Comparison of ENCODE assay signal across 24 mouse cellular contexts in genomic region chr7:66256441-66256840, GRCm38 (mm10).
DNase-seq lines count a peak whose midpoint lies in the region; ATAC-seq and TF ChIP-seq lines count a peak whose summit lies in the region.
"Had no signal": no experiment of that assay in that cellular context is flagged by ENCODE, and none has a peak within 500 bp of the region (broad histone marks: within the 10 kb centered on the region; RNA-seq: fewer than 3 reads in every experiment).

No protein-coding gene starts in this region.

- no peaks in the 10 kb centered on the region for H3K27me3 ChIP-seq in forebrain, embryonic 11.5 days (ENCODE audit: control insufficient read depth, insufficient read depth, low read length)
- no peaks in the 10 kb centered on the region for H3K27me3 ChIP-seq in forebrain, embryonic 13.5 days
- H3K27me3 ChIP-seq in liver, embryonic 11.5 days (replicated peaks; ENCODE audit: control insufficient read depth, insufficient read depth, low read length), result no peaks in the 10 kb centered on the region
- no peaks in the 10 kb centered on the region for H3K27me3 ChIP-seq in lung, postnatal 0 days (replicated peaks; ENCODE audit: insufficient read depth, low read length)
- H3K27me3 ChIP-seq: CH12.LX; embryonic facial prominence, embryonic 15.5 days; hindbrain, embryonic 12.5 days; midbrain, embryonic 15.5 days had no signal

- H3K4me3 ChIP-seq in forebrain, embryonic 11.5 days (ENCODE audit: low read depth, low read length), result no peak overlapping the region
- no peak overlapping the region for H3K4me3 ChIP-seq in forebrain, embryonic 13.5 days
- H3K4me3 ChIP-seq in liver, embryonic 11.5 days (ENCODE audit: low read depth, low read length), result no peak overlapping the region
- no peak overlapping the region for H3K4me3 ChIP-seq in lung, postnatal 0 days (ENCODE audit: low read depth, low read length)
- H3K4me3 ChIP-seq: embryonic facial prominence, embryonic 10.5 days; embryonic facial prominence, embryonic 15.5 days; hindbrain, embryonic 12.5 days; midbrain, embryonic 15.5 days had no signal

- no peak overlapping the region for H3K9ac ChIP-seq in forebrain, embryonic 11.5 days (ENCODE audit: low read length)
- no peak overlapping the region for H3K9ac ChIP-seq in forebrain, embryonic 13.5 days
- no peak overlapping the region for H3K9ac ChIP-seq in liver, embryonic 11.5 days (ENCODE audit: low read depth, low read length)
- no peak overlapping the region for H3K9ac ChIP-seq in lung, postnatal 0 days (replicated peaks; ENCODE audit: low read depth)
- H3K9ac ChIP-seq: embryonic facial prominence, embryonic 15.5 days; hindbrain, embryonic 12.5 days; midbrain, embryonic 15.5 days had no signal

- no peaks in the 10 kb centered on the region for H3K9me3 ChIP-seq in forebrain, embryonic 11.5 days (ENCODE audit: control insufficient read depth, low read length)
- no peaks in the 10 kb centered on the region for H3K9me3 ChIP-seq in forebrain, embryonic 13.5 days (replicated peaks)
- H3K9me3 ChIP-seq in liver, embryonic 11.5 days (ENCODE audit: control insufficient read depth, low read length), result no peaks in the 10 kb centered on the region
- no peaks in the 10 kb centered on the region for H3K9me3 ChIP-seq in lung, postnatal 0 days (ENCODE audit: low read length)
- H3K9me3 ChIP-seq: embryonic facial prominence, embryonic 10.5 days; embryonic facial prominence, embryonic 15.5 days; hindbrain, embryonic 12.5 days; midbrain, embryonic 15.5 days had no signal

- TF ChIP-seq EP300 in lung, postnatal 0 days (IDR thresholded peaks at IDR 0.05), result no peak

- no peak for ATAC-seq in forebrain, embryonic 11.5 days (replicated peaks; ENCODE audit: low FRiP score)
- no peak for ATAC-seq in forebrain, embryonic 13.5 days
- ATAC-seq in liver, embryonic 11.5 days (replicated peaks; ENCODE audit: low FRiP score), result no peak
- no peak for ATAC-seq in lung, postnatal 0 days
- ATAC-seq: activated CD4-positive, CD25-positive, alpha-beta regulatory T cell, adult 4 months; forebrain, embryonic 14.5 days; intestine, embryonic 16.5 days; midbrain, embryonic 15.5 days had no signal

- TF ChIP-seq CTCF in lung, postnatal 0 days (IDR thresholded peaks at IDR 0.05), result no peak

- 75% methylated on average over 5 of the region's 5 CpGs for WGBS in forebrain, embryonic 11.5 days
- WGBS in forebrain, embryonic 13.5 days, result 74% methylated on average over 5 of the region's 5 CpGs
- 81% methylated on average over 5 of the region's 5 CpGs for WGBS in liver, embryonic 11.5 days
- 76% methylated on average over 5 of the region's 5 CpGs for WGBS in lung, postnatal 0 days

- DNase-seq in forebrain, embryonic 11.5 days (ENCODE audit: low spot score), result peak; percentile 14
- DNase-seq in liver (peak; percentile 0), adipocyte (ENCODE audit: low spot score) (peak; percentile 61)
- DNase-seq in liver, embryonic 11.5 days (ENCODE audit: low spot score), result no peak
- no peak for DNase-seq in lung, postnatal 0 days (ENCODE audit: low spot score)
- DNase-seq in lung, postnatal 36 days, result no peak
- DNase-seq: adrenal gland, adult 8-10 months; cerebellum, adult 2 months; cerebellum, postnatal 14 days; kidney, adult 8-10 months; kidney, postnatal 4 days; left cerebral cortex, postnatal 4 days; right cerebral cortex, postnatal 4 days; thymus, postnatal 14 days had no signal

- H3K27ac ChIP-seq in forebrain, embryonic 11.5 days (ENCODE audit: low read depth, low read length), result no peak overlapping the region
- no peak overlapping the region for H3K27ac ChIP-seq in forebrain, embryonic 13.5 days
- H3K27ac ChIP-seq in liver, embryonic 11.5 days (ENCODE audit: low read depth, low read length), result no peak overlapping the region
- H3K27ac ChIP-seq in lung, postnatal 0 days (ENCODE audit: low read length), result peak overlapping the region; percentile 38; the same call in 1 of the 2 replicates
- H3K27ac ChIP-seq: embryonic facial prominence, embryonic 10.5 days; embryonic facial prominence, embryonic 15.5 days; hindbrain, embryonic 12.5 days; kidney, postnatal 0 days; midbrain, embryonic 15.5 days had no signal

- no peaks in the 10 kb centered on the region for H3K4me1 ChIP-seq in forebrain, embryonic 11.5 days (replicated peaks; ENCODE audit: control insufficient read depth, insufficient read depth, low read length)
- H3K4me1 ChIP-seq in forebrain, embryonic 13.5 days, result peaks cover 5% of the 10 kb centered on the region; the same call in 1 of the 2 replicates
- H3K4me1 ChIP-seq in liver, embryonic 11.5 days (replicated peaks; ENCODE audit: control insufficient read depth, insufficient read depth, low read length), result peaks cover 14% of the 10 kb centered on the region; the same call in 1 of the 2 replicates
- no peaks in the 10 kb centered on the region for H3K4me1 ChIP-seq in lung, postnatal 0 days (ENCODE audit: insufficient read depth, low read depth, low read length)
- H3K4me1 ChIP-seq: embryonic facial prominence, embryonic 10.5 days had no signal

- H3K36me3 ChIP-seq in forebrain, embryonic 11.5 days (ENCODE audit: control insufficient read depth, insufficient read depth, low read length), result no peaks in the 10 kb centered on the region
- H3K36me3 ChIP-seq in forebrain, embryonic 13.5 days (ENCODE audit: poor library complexity, severe bottlenecking), result no peaks in the 10 kb centered on the region
- no peaks in the 10 kb centered on the region for H3K36me3 ChIP-seq in liver, embryonic 11.5 days (ENCODE audit: control insufficient read depth, insufficient read depth, low read length)
- H3K36me3 ChIP-seq in lung, postnatal 0 days (ENCODE audit: insufficient read depth, low read length), result peaks cover 7% of the 10 kb centered on the region; the same call in 1 of the 2 replicates
- H3K36me3 ChIP-seq: embryonic facial prominence, embryonic 10.5 days; embryonic facial prominence, embryonic 15.5 days; hindbrain, embryonic 12.5 days; midbrain, embryonic 15.5 days had no signal

- H3K4me2 ChIP-seq in forebrain, embryonic 11.5 days (ENCODE audit: low read depth, low read length, severe bottlenecking), result no peak overlapping the region
- H3K4me2 ChIP-seq in forebrain, embryonic 13.5 days, result no peak overlapping the region
- H3K4me2 ChIP-seq in liver, embryonic 11.5 days, result no peak overlapping the region
- no peak overlapping the region for H3K4me2 ChIP-seq in lung, postnatal 0 days (replicated peaks; ENCODE audit: low read depth, low read length)
- H3K4me2 ChIP-seq: embryonic facial prominence, embryonic 15.5 days; hindbrain, embryonic 12.5 days; midbrain, embryonic 15.5 days had no signal

Comparison
In these comparisons a context has a peak if more than half of its experiments do, and no peak if none do; other contexts are left out.
1. DNase-seq: peak in forebrain, embryonic 11.5 days (single experiment), liver (single experiment) and adipocyte (single experiment); none in liver, embryonic 11.5 days (single experiment), lung, postnatal 0 days (single experiment) and lung, postnatal 36 days (single experiment).